Mouse (Mus musculus) limb, embryonic 14.5 days (tissue): ENCODE data around the gene Mmp11. TPM values are rescaled to one million over a fixed set of nuclear protein-coding genes. Genes with fewer than 3 reads are reported as not detected.
A peak's percentile ranks its signal among the peaks of the same experiment; 100 is the strongest.

ENCODE experiments used
- ATAC-seq: fragments of 200-750 bp; cut with Nextera tagmentation; 2 replicates; pipeline ENCODE4 v1.8.0; 2017; ENCODE audit warnings: low read depth, moderate number of reproducible peaks, moderate TSS enrichment; ENCODE audit not compliant: low FRiP score
- DNase-seq: peaks from one replicate; pipeline ENCODE4 v3.0.0-alpha.2; 2015; ENCODE audit warnings: low spot score
- H3K27ac ChIP-seq: fragments of 300-500 bp; sonication (generic); replicated peaks from 2 replicates; pipeline ENCODE4 v1.5.1; 2014; ENCODE audit warnings: low read depth, mild to moderate bottlenecking, low read length, moderate library complexity, mixed read lengths
- H3K27me3 ChIP-seq: fragments of 300-500 bp; sonication (generic); 2 replicates; pipeline ENCODE4 v1.6.1; 2014; ENCODE audit warnings: low read length, mixed read lengths; ENCODE audit not compliant: control insufficient read depth, insufficient read depth
- H3K36me3 ChIP-seq: fragments of 300-500 bp; sonication (generic); 2 replicates; pipeline ENCODE4 v1.6.1; 2014; ENCODE audit warnings: mild to moderate bottlenecking, low read length, moderate library complexity, mixed read lengths; ENCODE audit not compliant: control insufficient read depth, insufficient read depth
- H3K4me1 ChIP-seq: fragments of 300-500 bp; sonication (generic); 2 replicates; pipeline ENCODE4 v1.6.1; 2014; ENCODE audit warnings: antibody characterized with exemption, low read length, mixed read lengths; ENCODE audit not compliant: control insufficient read depth, insufficient read depth
- H3K4me2 ChIP-seq: fragments of 300-500 bp; sonication (generic); replicated peaks from 2 replicates; pipeline ENCODE4 v1.6.1; 2014; ENCODE audit warnings: low read depth, mild to moderate bottlenecking, low read length, moderate library complexity; ENCODE audit not compliant: severe bottlenecking
- H3K4me3 ChIP-seq: fragments of 300-500 bp; sonication (generic); replicated peaks from 2 replicates; pipeline ENCODE4 v1.5.1; 2014; ENCODE audit warnings: low read length
- H3K9ac ChIP-seq: fragments of 300-500 bp; sonication (generic); 2 replicates; pipeline ENCODE4 v1.6.1; 2014; ENCODE audit warnings: mild to moderate bottlenecking, low read depth, low read length, moderate library complexity; ENCODE audit not compliant: severe bottlenecking
- H3K9me3 ChIP-seq: fragments of 300-500 bp; sonication (generic); 2 replicates; pipeline ENCODE4 v1.6.1; 2016; ENCODE audit warnings: low read length; ENCODE audit not compliant: control insufficient read depth
- POLR2A ChIP-seq: fragments of 200-500 bp; IDR thresholded peaks from 2 replicates; pipeline ENCODE4 v1.8.0; 2012; ENCODE audit warnings: inconsistent platforms, mild to moderate bottlenecking, moderate library complexity, borderline replicate concordance; ENCODE audit not compliant: insufficient read depth, insufficient read length; ENCODE audit errors: extremely low read depth
- WGBS: fragments of 180-500 bp; shearing (Covaris S2); extraction: QIAGEN DNeasy Blood & Tissue Kit; methylation state at CpG from one replicate; pipeline ENCODE4 v1.1.7; 2014; 5-methylcytosine and 5-hydroxymethylcytosine counted together
- polyA plus RNA-seq, 2 experiments: library from polyadenylated mRNA; depleted of rRNA in 1 of 2; stranded (reverse) in 1 of 2; unstranded in 1 of 2; fragments of >200 nt; fragmentation: Nextera tagmentation in 1 of 2; extraction: Ambion mirVana in 1 of 2; gene quantifications; 2 replicates each; pipeline versions ENCODE4 v1.2.1 to v1.2.3; 2012 to 2014

Gene Mmp11
- polyA plus RNA-seq, 2 experiments: 213 to 240 TPM

GRCm38 (mm10) chr10:75884742-75885141 lies 51.6 kb downstream of the Mmp11 start:
- Histone ChIP-seq H3K9me3 (no peaks in the 10 kb centered on the region), H3K4me3 (no peak overlapping the region), H3K4me2 (no peak overlapping the region), H3K36me3 (no peaks in the 10 kb centered on the region), H3K9ac (no peak overlapping the region), H3K27ac (no peak overlapping the region), H3K27me3 (no peaks in the 10 kb centered on the region), H3K4me1 (peaks cover 19% of the 10 kb centered on the region)
- no peak for DNase-seq
- TF ChIP-seq POLR2A: no peak
- 94% methylated on average over 8 of the region's 8 CpGs for WGBS
- ATAC-seq: no peak

- H3K4me3 ChIP-seq: no peak overlapping the region
- no peak overlapping the region for H3K27ac ChIP-seq
- TF ChIP-seq POLR2A: no peak
- WGBS: 3% methylated on average over 10 of the region's 10 CpGs
- no peaks in the 10 kb centered on the region for H3K36me3 ChIP-seq
- no peaks in the 10 kb centered on the region for H3K9me3 ChIP-seq
- H3K27me3 ChIP-seq: no peaks in the 10 kb centered on the region
- H3K4me2 ChIP-seq: peak overlapping the region; percentile 23; the same call in 1 of the 2 replicates
- peaks cover 13% of the 10 kb centered on the region for H3K4me1 ChIP-seq
- ATAC-seq (peak; percentile 54; the same call in 1 of the 2 replicates), DNase-seq (peak; percentile 70)
- no peak overlapping the region for H3K9ac ChIP-seq
Observed at GRCm38 (mm10) chr10:75883232-75883552, 53.1 kb downstream of the Mmp11 start.

- H3K4me2 ChIP-seq: peak overlapping the region; percentile 23; the same call in 1 of the 2 replicates
- H3K4me3 ChIP-seq: no peak overlapping the region
- H3K27ac ChIP-seq: no peak overlapping the region
- H3K27me3 ChIP-seq: no peaks in the 10 kb centered on the region
- H3K4me1 ChIP-seq: peaks cover 13% of the 10 kb centered on the region
- TF ChIP-seq POLR2A: no peak
- no peaks in the 10 kb centered on the region for H3K36me3 ChIP-seq
- no peak overlapping the region for H3K9ac ChIP-seq
- DNase-seq (no peak), ATAC-seq (peak; percentile 67; the same call in 1 of the 2 replicates)
- no peaks in the 10 kb centered on the region for H3K9me3 ChIP-seq
- WGBS: 5% methylated on average over 15 of the region's 15 CpGs
Observed at GRCm38 (mm10) chr10:75882433-75883231, 53.7 kb downstream of the Mmp11 start.

- Histone ChIP-seq H3K4me3 (no peak overlapping the region), H3K4me2 (no peak overlapping the region), H3K4me1 (peaks cover 13% of the 10 kb centered on the region), H3K27ac (peak overlapping the region; percentile 48), H3K9ac (no peak overlapping the region), H3K9me3 (no peaks in the 10 kb centered on the region), H3K36me3 (no peaks in the 10 kb centered on the region), H3K27me3 (no peaks in the 10 kb centered on the region)
- 20% methylated on average over 20 of the region's 20 CpGs for WGBS
- TF ChIP-seq POLR2A: no peak
- ATAC-seq (no peak), DNase-seq (no peak)
Observed at GRCm38 (mm10) chr10:75881578-75882432, 54.5 kb downstream of the Mmp11 start.

GRCm38 (mm10) chr10:75880771-75881577 lies 55.3 kb downstream of the Mmp11 start:
- H3K27me3 ChIP-seq: no peaks in the 10 kb centered on the region
- peaks cover 13% of the 10 kb centered on the region for H3K4me1 ChIP-seq
- H3K9ac ChIP-seq: no peak overlapping the region
- H3K9me3 ChIP-seq: no peaks in the 10 kb centered on the region
- WGBS: 44% methylated on average over 6 of the region's 6 CpGs
- H3K4me3 ChIP-seq: no peak overlapping the region
- ATAC-seq (no peak), DNase-seq (no peak)
- H3K36me3 ChIP-seq: no peaks in the 10 kb centered on the region
- H3K27ac ChIP-seq: peak overlapping the region; percentile 48
- TF ChIP-seq POLR2A: no peak
- H3K4me2 ChIP-seq: no peak overlapping the region
